Mouse (Mus musculus): ENCODE results near the gene Tas2r138.
"Not testable (repeated sequence)": the region's sequence is repeated elsewhere in the genome, so short reads cannot be mapped to it uniquely, and the experiment has no call there.

Gene Tas2r138

GRCm38 (mm10) chr6:40613260-40613852 lies at the start of gene Tas2r138:
Gene Tas2r138 (minus strand): TSS chr6:40613310.
- no peak for DNase-seq

- DNase-seq, result no peak
Observed at GRCm38 (mm10) chr6:40660930-40661329, 47.8 kb upstream of the Tas2r138 start.

- DNase-seq, result no peak
Observed at GRCm38 (mm10) chr6:40650953-40651352, 37.8 kb upstream of the Tas2r138 start.

- no peak for DNase-seq
Observed at GRCm38 (mm10) chr6:40645701-40646100, 32.6 kb upstream of the Tas2r138 start.

GRCm38 (mm10) chr6:40640710-40641538 lies 27.8 kb upstream of the Tas2r138 start:
- DNase-seq, result no peak

- DNase-seq, result no peak
Observed at GRCm38 (mm10) chr6:40637755-40638154, 24.6 kb upstream of the Tas2r138 start.

- DNase-seq, result no peak
Observed at GRCm38 (mm10) chr6:40635559-40635958, 22.4 kb upstream of the Tas2r138 start.

GRCm38 (mm10) chr6:40634640-40635071 lies 21.5 kb upstream of the Tas2r138 start:
- no peak for DNase-seq

GRCm38 (mm10) chr6:40628406-40629000 lies 15.4 kb upstream of the Tas2r138 start, which contains the start of gene Mgam:
Gene Mgam (plus strand): TSS chr6:40628831.
- no peak for DNase-seq

GRCm38 (mm10) chr6:40626111-40626510 lies 13.0 kb upstream of the Tas2r138 start:
- DNase-seq, result no peak

GRCm38 (mm10) chr6:40617965-40618364 lies 4.9 kb upstream of the Tas2r138 start:
- peak; percentile 12 for DNase-seq

- peak; percentile 54 for DNase-seq
Observed at GRCm38 (mm10) chr6:40610244-40610643, 2.9 kb downstream of the Tas2r138 start.

GRCm38 (mm10) chr6:40607431-40607830 lies 5.7 kb downstream of the Tas2r138 start:
- DNase-seq, result peak; percentile 57

GRCm38 (mm10) chr6:40598546-40598945 lies 14.6 kb downstream of the Tas2r138 start:
- DNase-seq, result not testable (repeated sequence)

GRCm38 (mm10) chr6:40594804-40595550 lies 18.1 kb downstream of the Tas2r138 start:
- no peak for DNase-seq

GRCm38 (mm10) chr6:40588346-40588745 lies 24.8 kb downstream of the Tas2r138 start:
- no peak for DNase-seq

GRCm38 (mm10) chr6:40585645-40586044 lies 27.5 kb downstream of the Tas2r138 start, which contains the start of gene Clec5a:
Gene Clec5a (minus strand): TSS chr6:40585821.
- DNase-seq, result no peak

- DNase-seq, result no peak
Observed at GRCm38 (mm10) chr6:40584336-40584735, 28.8 kb downstream of the Tas2r138 start.

GRCm38 (mm10) chr6:40576305-40576704 lies 36.8 kb downstream of the Tas2r138 start:
- DNase-seq, result peak; percentile 46

- no peak for DNase-seq
Observed at GRCm38 (mm10) chr6:40573618-40574017, 39.5 kb downstream of the Tas2r138 start.

GRCm38 (mm10) chr6:40569187-40569586 lies 43.9 kb downstream of the Tas2r138 start, which contains the start of gene Olfr460:
Gene Olfr460 (plus strand): TSS chr6:40569487.
- DNase-seq, result no peak

All from layer of hippocampus, adult 9-11 months (tissue).